Mouse (Mus musculus) cerebral cortex, adult 2 months (tissue): Measurements from ENCODE around the gene Armh3.

ENCODE experiments used
- WGBS: fragments of 180-500 bp; shearing (Covaris S2); methylation state at CpG from one replicate; pipeline ENCODE4 v1.1.7; 2018; 5-methylcytosine and 5-hydroxymethylcytosine counted together

Gene Armh3

DNA sequence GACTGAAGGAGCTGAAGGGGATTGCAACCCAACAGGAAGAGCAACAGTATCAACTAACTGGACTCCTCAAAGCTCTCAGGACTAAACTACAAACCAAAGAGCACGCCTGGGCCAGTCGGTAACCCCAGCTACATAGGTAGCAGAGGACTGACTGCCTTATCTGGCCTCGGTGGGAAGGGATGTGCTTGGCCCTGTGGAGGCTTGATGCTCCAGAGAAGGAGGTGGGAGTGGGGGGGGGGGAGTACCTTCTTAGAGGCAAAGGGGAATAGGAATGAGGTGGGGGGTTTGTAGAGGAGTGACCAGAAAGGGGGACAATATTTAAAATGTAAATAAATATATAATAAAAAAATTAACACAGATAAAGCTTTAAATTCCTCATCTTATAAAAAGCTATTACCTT lies 90.0 kb downstream of the Armh3 start:
- WGBS: 96% methylated on average over 3 of the region's 3 CpGs

- 95% methylated on average over 6 of the region's 6 CpGs for WGBS
Measured at GRCm38 (mm10) chr19:45907416-45907815, 90.9 kb downstream of the Armh3 start.

- 82% methylated on average over 3 of the region's 3 CpGs for WGBS
Measured at GRCm38 (mm10) chr19:45903861-45904260, 94.4 kb downstream of the Armh3 start.

DNA sequence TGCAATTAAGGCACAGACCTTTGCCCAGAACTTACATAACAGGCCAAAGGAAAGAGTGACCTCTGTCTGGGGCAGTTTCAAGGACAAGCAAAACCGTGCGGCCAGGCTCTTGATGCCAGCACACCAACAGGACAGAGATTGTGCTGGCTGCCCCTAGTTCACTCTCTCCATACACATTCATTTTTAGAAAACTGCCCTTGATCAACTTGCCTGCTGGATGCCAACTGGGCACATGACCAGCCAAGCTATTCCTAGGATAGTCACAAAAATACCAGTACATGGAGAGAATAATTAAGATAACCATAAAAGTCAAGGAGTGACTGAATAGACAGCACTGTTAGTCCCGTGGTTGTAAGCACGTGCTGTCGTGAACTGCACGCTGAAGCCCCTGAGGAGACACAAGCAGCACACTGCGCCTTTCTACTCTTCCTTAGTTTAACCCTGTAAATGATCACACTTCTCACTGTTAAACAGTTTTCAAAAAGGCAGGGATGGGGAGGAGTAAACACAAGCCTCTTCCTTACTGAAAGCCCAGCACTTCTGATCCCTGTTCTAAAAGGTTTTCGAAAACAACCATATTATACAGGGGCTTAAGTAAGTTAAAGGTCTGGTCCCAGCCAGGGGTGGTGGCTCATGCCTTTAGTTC lies 95.8 kb downstream of the Armh3 start:
- WGBS: 69% methylated on average over 8 of the region's 8 CpGs

DNA sequence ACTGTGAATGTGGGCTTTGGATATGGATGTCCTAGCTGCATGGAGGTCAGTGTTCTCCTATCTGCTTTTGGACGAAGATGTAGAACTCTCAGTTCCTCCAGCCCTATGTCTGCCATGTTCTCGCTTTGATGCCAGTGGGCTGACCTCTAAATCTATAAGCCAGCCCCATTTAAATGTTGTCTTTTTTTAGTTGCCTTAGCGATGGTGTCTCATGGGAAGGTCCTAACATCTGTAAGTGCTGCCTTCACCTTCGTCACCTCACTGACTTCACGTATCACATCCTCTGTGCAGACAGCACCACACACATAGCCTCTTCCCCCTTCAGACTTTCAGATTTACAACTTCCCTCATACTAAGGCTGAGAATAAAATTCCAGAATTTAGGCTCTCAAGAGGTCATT lies 97.5 kb downstream of the Armh3 start:
- 91% methylated on average over 5 of the region's 5 CpGs for WGBS

- WGBS: 100% methylated on average over 1 of the region's 1 CpGs
Measured at GRCm38 (mm10) chr19:45895726-45896125, 102.6 kb downstream of the Armh3 start.

- 29% methylated on average over 3 of the region's 3 CpGs for WGBS
Measured at GRCm38 (mm10) chr19:45882056-45882455, 116.2 kb downstream of the Armh3 start.

GRCm38 (mm10) chr19:45873320-45873719 lies 125.0 kb downstream of the Armh3 start:
- WGBS: 57% methylated on average over 1 of the region's 1 CpGs

DNA sequence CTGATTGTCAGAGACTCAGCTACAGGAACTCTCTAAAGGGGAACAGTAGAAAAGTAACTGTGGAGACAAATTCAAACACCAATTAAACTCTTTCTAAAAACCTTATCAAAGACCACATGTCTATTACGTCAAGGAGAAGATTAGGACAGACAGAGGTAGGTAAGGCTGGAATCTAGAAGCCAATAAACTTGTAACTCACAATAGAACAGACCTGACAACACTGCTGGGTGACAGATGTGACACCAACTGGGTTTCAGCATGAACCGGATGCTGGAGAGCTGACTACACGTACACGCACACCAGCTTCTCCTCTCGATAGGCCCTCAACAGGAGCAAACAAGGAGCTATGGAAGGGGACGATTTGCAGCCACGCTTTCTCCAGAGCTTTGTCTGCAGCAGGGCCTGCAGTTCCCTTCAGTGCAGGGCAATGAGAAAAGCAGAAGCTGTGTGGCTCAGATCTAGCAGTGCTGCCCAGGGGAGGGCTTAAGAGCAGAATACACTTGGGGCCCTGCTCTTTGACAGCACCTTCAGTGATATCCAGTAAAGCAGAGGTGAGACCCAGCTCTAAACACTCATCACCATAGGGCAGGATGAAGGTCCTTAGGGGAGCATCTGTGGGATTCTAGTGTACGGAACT lies 142.9 kb downstream of the Armh3 start:
- 77% methylated on average over 8 of the region's 8 CpGs for WGBS

DNA sequence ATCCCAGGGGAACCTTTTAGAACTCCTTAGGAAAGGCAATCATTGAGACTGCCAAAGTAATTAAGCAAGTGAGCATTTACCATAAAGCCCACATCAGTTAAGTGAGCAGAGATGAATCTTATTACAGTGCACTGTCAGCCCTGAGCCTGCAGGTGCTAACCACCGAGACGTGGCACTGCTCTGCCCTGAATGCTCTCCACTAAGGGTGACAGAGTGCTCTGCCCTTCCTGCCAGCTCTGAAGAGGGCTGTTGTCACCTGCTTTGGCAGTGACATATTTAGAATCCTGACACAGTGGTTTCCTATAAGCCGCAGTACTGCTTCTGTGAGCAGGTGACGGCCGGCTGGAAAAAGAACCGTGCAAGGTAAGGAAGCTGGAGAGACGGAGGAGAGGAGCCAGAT lies 143.8 kb downstream of the Armh3 start:
- 62% methylated on average over 7 of the region's 7 CpGs for WGBS

DNA sequence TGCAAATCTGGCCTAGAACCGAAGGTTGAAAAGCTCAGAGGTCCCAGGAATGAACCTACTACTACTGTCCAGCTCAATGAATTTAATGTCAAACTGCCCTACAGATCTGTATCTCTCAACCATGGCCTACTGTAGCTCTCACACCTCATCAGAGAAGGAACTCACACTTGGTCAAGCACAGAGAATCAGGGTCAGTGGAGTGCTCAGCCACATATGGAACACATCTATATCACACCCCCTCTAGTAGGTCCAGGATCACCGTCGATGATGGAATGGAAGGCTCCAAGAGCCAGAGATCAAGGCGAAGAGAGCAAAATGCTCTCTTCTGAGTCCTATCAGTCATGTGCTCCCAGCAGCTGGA lies 150.6 kb downstream of the Armh3 start:
- WGBS: 80% methylated on average over 4 of the region's 4 CpGs

GRCm38 (mm10) chr19:45847016-45847732 lies 151.1 kb downstream of the Armh3 start:
- 75% methylated on average over 3 of the region's 3 CpGs for WGBS

GRCm38 (mm10) chr19:45844209-45844608 lies 154.1 kb downstream of the Armh3 start:
- 38% methylated on average over 3 of the region's 3 CpGs for WGBS

- 65% methylated on average over 10 of the region's 10 CpGs for WGBS
Measured at GRCm38 (mm10) chr19:45843424-45843823, 154.9 kb downstream of the Armh3 start.

DNA sequence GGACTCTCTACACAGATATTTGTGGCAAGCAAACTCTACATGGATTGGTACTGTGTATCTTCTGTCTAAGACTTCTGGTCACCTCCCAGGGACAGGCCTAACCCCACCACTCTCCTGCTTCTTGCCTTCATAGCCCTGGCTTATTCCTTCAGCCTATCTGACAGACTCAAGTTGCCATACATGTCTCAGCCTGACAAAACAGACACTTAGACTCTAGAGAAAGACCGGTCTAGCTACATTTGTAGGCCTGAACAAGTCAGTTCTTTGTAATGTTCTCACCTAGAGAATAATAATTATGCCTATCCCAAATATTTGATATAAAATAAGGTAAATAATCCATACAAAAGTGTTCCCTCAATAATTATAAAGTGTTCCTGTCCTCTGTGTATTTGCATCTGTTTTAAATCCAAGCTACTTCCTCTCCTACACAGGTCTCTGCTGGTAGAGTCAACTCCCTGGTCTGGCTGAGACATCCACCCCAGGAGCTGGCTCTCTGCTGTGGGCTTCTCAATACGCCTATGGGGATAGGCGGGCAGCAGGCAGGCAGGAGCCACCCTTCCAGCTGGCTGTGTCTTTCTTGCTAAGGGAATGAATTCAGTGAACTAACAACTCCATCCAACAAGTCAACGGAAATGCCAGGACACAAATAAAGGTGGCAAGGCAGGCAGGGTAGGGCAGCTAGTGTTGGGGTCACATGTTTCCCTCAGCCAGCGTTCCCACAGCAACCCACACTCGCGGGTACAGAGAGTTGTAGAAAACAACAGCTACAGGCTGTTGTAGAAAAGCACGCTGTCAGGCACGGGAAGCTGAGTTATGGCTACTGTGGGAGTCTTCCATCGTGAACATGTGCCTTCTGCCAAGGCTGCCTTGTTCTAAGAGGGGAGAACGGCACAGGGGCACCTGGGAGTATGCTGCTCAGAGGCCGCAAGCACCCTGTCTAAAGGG lies 161.0 kb downstream of the Armh3 start:
- 44% methylated on average over 12 of the region's 12 CpGs for WGBS

- WGBS: 82% methylated on average over 10 of the region's 10 CpGs
Measured at GRCm38 (mm10) chr19:45835490-45835889, 162.8 kb downstream of the Armh3 start.

GRCm38 (mm10) chr19:45833665-45834064 lies 164.6 kb downstream of the Armh3 start:
- WGBS: 83% methylated on average over 10 of the region's 10 CpGs

- WGBS: 66% methylated on average over 2 of the region's 2 CpGs
Measured at GRCm38 (mm10) chr19:45830679-45831078, 167.6 kb downstream of the Armh3 start.

DNA sequence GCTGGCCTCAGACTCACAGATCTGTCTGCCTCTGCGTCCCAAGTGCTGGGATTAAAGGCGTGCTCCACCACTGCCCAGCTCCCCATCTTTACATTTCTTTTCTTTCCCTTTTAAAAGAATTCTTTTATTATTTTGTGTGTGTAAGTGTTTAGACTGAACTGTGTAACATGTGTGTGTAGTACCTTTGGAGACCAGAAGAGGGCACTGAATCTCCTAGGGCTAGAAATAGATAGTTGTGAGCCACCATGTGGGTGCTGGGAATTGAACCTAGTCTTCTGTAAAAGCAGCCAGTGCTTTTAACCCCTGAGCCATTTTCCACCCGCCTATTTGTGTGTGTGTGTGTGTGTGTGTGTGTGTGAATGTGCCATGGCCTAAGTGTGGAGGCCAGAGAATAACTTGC lies 170.6 kb downstream of the Armh3 start:
- WGBS: over 99% methylated on average over 3 of the region's 3 CpGs

DNA sequence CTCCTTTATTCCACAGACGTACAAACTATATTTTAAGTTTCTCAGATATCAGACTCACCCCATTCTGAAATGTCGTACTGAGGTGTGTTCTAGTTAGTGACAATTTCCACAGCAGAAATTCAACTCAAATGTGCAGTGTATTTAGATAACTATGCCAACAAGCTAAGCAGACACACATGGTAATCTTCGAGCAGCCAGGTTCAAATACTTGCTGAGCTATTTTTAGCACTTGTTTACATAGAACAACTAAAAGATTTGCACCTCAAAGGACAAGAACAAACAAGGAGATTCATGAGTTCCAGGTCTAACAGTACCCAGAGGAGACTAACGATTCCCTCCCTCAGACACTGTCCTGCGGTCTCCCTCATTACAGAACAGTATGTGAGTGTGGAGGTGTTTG lies 171.2 kb downstream of the Armh3 start:
- WGBS: 74% methylated on average over 5 of the region's 5 CpGs

DNA sequence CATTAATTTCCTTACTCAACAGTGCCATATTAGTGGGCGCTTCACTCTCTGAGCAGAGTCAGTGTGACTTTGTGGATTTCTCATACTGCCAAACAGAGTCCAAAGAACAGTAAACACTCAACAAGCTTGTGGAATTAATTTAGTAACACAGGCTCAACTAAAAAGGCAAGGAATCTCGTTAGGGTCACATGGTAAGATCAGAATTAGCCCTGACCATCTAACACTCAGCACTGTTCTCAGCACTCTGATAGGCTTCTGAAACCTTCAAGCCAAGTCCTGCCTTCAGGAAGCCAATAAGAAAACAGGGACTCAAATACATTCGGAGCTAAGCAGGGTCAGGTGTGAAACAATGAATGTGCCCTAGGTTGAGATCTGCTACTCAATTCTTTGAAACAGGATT lies 172.1 kb downstream of the Armh3 start:
- WGBS: 78% methylated on average over 3 of the region's 3 CpGs

DNA sequence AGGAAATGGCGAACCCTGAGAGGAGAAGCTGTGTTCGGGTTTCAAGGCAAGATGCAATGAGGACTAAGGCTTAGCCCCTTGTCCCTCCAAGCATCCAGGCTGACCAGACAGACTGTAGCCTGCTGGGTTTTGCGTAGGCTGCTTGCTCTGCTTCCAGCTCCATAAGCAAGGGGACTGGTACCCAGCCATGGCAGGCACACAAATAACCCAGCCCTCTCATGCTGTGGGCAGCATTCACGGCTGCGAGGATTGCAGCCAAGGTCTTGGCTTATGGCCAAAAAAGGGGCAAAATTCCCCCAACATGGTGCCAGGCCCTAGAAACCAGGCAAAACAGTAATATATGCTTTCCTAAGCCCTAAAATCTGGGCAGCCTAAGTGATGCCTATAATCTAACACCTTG lies 176.5 kb downstream of the Armh3 start:
- 48% methylated on average over 5 of the region's 5 CpGs for whole genome bisulfite sequencing
